18 mouse cellular contexts compared by ENCODE assay signal in the genomic region with DNA sequence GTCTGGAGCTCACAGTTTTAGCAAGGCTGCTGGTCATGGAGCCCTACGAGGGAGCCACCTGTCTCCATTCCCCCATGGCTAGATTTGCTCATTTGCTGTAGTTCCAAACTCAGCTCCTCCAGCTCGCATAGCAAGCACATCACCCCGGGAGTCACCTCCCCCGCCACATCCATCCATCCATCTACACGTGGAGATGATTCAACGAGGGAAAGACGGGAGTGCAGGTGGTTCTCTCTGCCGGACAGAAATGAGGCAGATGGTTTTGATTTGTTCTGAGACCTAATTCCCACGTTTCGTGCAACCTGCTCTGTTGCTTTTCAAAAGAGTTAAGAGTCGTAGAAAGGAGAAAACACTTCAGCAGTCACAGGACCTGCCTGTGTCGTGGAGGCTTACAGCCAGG.
A peak's percentile ranks its signal among the peaks of the same experiment; 100 is the strongest.
DNase-seq lines count a peak whose midpoint lies in the region; ATAC-seq lines count a peak whose summit lies in the region.
"Had no signal": no experiment of that assay in that cellular context is flagged by ENCODE, and none has a peak within 500 bp of the region (broad histone marks: within the 10 kb centered on the region; RNA-seq: fewer than 3 reads in every experiment).

No protein-coding gene starts in this region.

- H3K27ac ChIP-seq in limb, embryonic 11.5 days (replicated peaks; ENCODE audit: low read depth, low read length): no peak overlapping the region
- H3K27ac ChIP-seq: hindbrain, embryonic 12.5 days; midbrain, embryonic 12.5 days had no signal

- no peak for ATAC-seq in limb, embryonic 11.5 days (ENCODE audit: insufficient number of reproducible peaks, low FRiP score, low TSS enrichment, low read depth)
- ATAC-seq in CD4-positive, CD25-positive, alpha-beta regulatory T cell, adult 4 months: no peak
- ATAC-seq: forebrain, postnatal 0 days had no signal

- no peaks in the 10 kb centered on the region for H3K36me3 ChIP-seq in limb, embryonic 11.5 days (ENCODE audit: control insufficient read depth, insufficient read depth, low read length)
- H3K36me3 ChIP-seq: G1E; hindbrain, embryonic 12.5 days; midbrain, embryonic 12.5 days had no signal

- no peaks in the 10 kb centered on the region for H3K9me3 ChIP-seq in limb, embryonic 11.5 days (ENCODE audit: control insufficient read depth, low read length)
- H3K9me3 ChIP-seq: midbrain, embryonic 12.5 days had no signal

- peaks cover 11% of the 10 kb centered on the region for H3K4me1 ChIP-seq in limb, embryonic 11.5 days (ENCODE audit: control insufficient read depth, insufficient read depth, low read length)

- no peak overlapping the region for H3K4me2 ChIP-seq in limb, embryonic 11.5 days (ENCODE audit: low read depth, severe bottlenecking)
- H3K4me2 ChIP-seq: hindbrain, embryonic 12.5 days; midbrain, embryonic 12.5 days had no signal

- no peaks in the 10 kb centered on the region for H3K27me3 ChIP-seq in limb, embryonic 11.5 days (ENCODE audit: control insufficient read depth, insufficient read depth, low read length)
- H3K27me3 ChIP-seq: hindbrain, embryonic 12.5 days; midbrain, embryonic 12.5 days had no signal

- peak; percentile 40 to 50 for DNase-seq in cerebellum, adult 18-20 months
- DNase-seq in cerebellum, adult 9-10 months: peak; percentile 42
- peak; percentile 14 for DNase-seq in embryo, embryonic 9.5 days (ENCODE audit: extremely low spot score)
- DNase-seq in limb, embryonic 11.5 days (ENCODE audit: low spot score): peak; percentile 42
- DNase-seq in adipocyte (ENCODE audit: low spot score): no peak
- no peak for DNase-seq in gastrocnemius, postnatal 10 days
- DNase-seq: forebrain, postnatal 0 days; gastrocnemius, postnatal 14 days; heart, postnatal 10 days; kidney, postnatal 4 days; liver; lung, adult 18-20 months; lung, postnatal 36 days had no signal

- 16% methylated on average over 12 of the region's 12 CpGs for WGBS in limb, embryonic 11.5 days

- H3K9ac ChIP-seq in limb, embryonic 11.5 days (ENCODE audit: low read length): no peak overlapping the region
- H3K9ac ChIP-seq: forebrain, postnatal 0 days; hindbrain, embryonic 12.5 days; midbrain, embryonic 12.5 days had no signal

- no peak overlapping the region for H3K4me3 ChIP-seq in limb, embryonic 11.5 days (ENCODE audit: low read depth, low read length)
- H3K4me3 ChIP-seq: hindbrain, embryonic 12.5 days; midbrain, embryonic 12.5 days; myocyte had no signal

Comparison
In these comparisons a context has a peak if more than half of its experiments do, and no peak if none do; other contexts are left out.
1. DNase-seq: peak in cerebellum, adult 18-20 months (2 of 2), cerebellum, adult 9-10 months (single experiment), embryo, embryonic 9.5 days (single experiment) and limb, embryonic 11.5 days (single experiment); none in adipocyte (single experiment) and gastrocnemius, postnatal 10 days (single experiment).